Mouse (Mus musculus): Measurements from ENCODE around the gene Tuba1c. TPM values are rescaled to one million over a fixed set of nuclear protein-coding genes. Genes with fewer than 3 reads are reported as not detected.

Gene Tuba1c
- polyA plus RNA-seq, 1 experiment = 91.7 TPM

GRCm38 (mm10) chr15:99026259-99026658 lies 3.4 kb upstream of the Tuba1c start:
- Histone ChIP-seq H3K4me1 (ENCODE audit: control insufficient read depth, insufficient read depth, low read length) (peaks cover 3% of the 10 kb centered on the region; the same call in 1 of the 2 replicates), H3K4me3 (replicated peaks; ENCODE audit: extremely low read depth, low read depth, low read length) (no peak overlapping the region)
- no peak for DNase-seq
- TF ChIP-seq CTCF (IDR thresholded peaks at IDR 0.05; ENCODE audit: insufficient read depth, low read length) (no peak), POLR2A (IDR thresholded peaks at IDR 0.05; ENCODE audit: borderline replicate concordance, extremely low read depth, low read depth, low read length) (no peak)
- WGBS = 52% methylated on average over 4 of the region's 4 CpGs

DNA sequence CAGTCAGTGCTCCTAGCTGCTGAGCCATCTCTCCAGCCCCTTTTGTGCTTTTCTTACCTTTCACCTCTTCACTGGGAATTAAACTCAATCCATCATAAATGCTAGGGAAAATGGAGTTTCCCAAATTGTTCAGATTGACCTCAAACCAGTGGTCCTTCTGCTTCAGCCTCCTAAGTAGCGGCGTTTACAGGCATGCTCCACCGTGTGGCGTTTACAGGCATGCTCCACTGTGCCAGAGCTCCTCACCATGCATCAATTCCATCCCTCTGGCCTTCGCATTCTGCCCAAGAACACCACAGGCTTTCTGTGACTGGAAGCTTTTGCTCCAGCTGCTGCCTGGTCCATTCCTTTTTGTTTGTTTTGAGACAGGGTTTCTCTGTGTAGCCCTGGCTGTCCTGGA lies 2.6 kb upstream of the Tuba1c start:
- no peak for DNase-seq
- TF ChIP-seq POLR2A (IDR thresholded peaks at IDR 0.05; ENCODE audit: borderline replicate concordance, extremely low read depth, low read depth, low read length) (no peak), CTCF (IDR thresholded peaks at IDR 0.05; ENCODE audit: insufficient read depth, low read length) (no peak)
- peaks cover 3% of the 10 kb centered on the region; the same call in 1 of the 2 replicates for H3K4me1 ChIP-seq (ENCODE audit: control insufficient read depth, insufficient read depth, low read length)
- H3K4me3 ChIP-seq (replicated peaks; ENCODE audit: extremely low read depth, low read depth, low read length) = no peak overlapping the region
- 79% methylated on average over 5 of the region's 5 CpGs for WGBS

GRCm38 (mm10) chr15:99028874-99029458 lies 725 bp upstream of the Tuba1c start:
- WGBS = 5% methylated on average over 10 of the region's 10 CpGs
- DNase-seq = no peak
- H3K4me1 ChIP-seq (ENCODE audit: control insufficient read depth, insufficient read depth, low read length) = peaks cover 6% of the 10 kb centered on the region

GRCm38 (mm10) chr15:99030585-99031387 lies 1.1 kb downstream of the Tuba1c start:
- 3% methylated on average over 26 of the region's 26 CpGs for WGBS
- DNase-seq = peak; percentile 60
- TF ChIP-seq CTCF (IDR thresholded peaks at IDR 0.05; ENCODE audit: insufficient read depth, low read length) (no peak), POLR2A (IDR thresholded peaks at IDR 0.05; ENCODE audit: borderline replicate concordance, extremely low read depth, low read depth, low read length) (peak; percentile 45; the same call in 1 of the 2 replicates)
- Histone ChIP-seq H3K4me3 (replicated peaks; ENCODE audit: extremely low read depth, low read depth, low read length) (peak overlapping the region; percentile 66), H3K4me1 (ENCODE audit: control insufficient read depth, insufficient read depth, low read length) (peaks cover 6% of the 10 kb centered on the region)

More at GRCm38 (mm10) chr15:99028874-99029458, 725 bp upstream of the Tuba1c start:
- peak overlapping the region; percentile 66 for H3K4me3 ChIP-seq (replicated peaks; ENCODE audit: extremely low read depth, low read depth, low read length)
- TF ChIP-seq POLR2A (IDR thresholded peaks at IDR 0.05; ENCODE audit: borderline replicate concordance, extremely low read depth, low read depth, low read length) (no peak), CTCF (IDR thresholded peaks at IDR 0.05; ENCODE audit: insufficient read depth, low read length) (no peak)

- H3K4me3 ChIP-seq (replicated peaks; ENCODE audit: extremely low read depth, low read depth, low read length) = peak overlapping the region; percentile 39
- H3K4me1 ChIP-seq (ENCODE audit: control insufficient read depth, insufficient read depth, low read length) = peaks cover 6% of the 10 kb centered on the region
- no peak for DNase-seq
- TF ChIP-seq POLR2A (IDR thresholded peaks at IDR 0.05; ENCODE audit: borderline replicate concordance, extremely low read depth, low read depth, low read length) (no peak), CTCF (IDR thresholded peaks at IDR 0.05; ENCODE audit: insufficient read depth, low read length) (no peak)
- 51% methylated on average over 4 of the region's 4 CpGs for WGBS
These were observed 1.6 kb downstream of the Tuba1c start for GRCm38 (mm10) chr15:99031388-99031675.

DNA sequence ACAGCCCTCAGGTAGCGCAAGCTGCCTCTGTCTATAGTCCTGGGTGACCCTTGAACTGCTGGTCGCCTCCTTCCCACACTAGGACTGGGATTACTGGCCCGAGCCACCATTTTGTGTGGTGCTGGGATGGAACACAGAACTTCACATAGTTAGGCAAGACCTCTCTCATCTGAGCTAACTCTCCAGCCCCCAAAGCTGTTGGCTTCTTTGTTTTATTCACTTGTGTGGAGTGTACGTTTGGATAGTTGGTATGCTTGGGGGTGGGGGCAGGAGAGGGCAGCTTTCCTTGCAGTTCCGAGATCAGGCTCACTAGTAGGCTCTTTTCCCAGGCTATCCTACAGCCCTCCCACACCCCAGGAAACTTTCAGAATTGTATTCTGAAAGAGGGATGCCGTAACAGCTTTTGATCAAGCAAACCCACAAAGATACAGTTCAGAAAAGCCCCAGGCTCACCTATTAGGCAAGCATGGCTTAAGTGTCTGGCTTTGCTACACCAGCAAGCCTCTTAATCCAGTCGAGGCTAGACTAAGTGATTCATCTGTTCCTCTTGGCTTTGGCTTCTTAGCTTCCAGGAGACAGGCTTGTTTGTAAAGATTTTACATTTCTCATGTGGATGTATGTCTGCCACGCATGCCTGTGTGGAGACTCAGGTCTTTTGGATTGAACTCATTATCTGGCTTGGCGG lies 2.5 kb downstream of the Tuba1c start:
- WGBS = 67% methylated on average over 9 of the region's 9 CpGs
- no peak for DNase-seq
- H3K4me1 ChIP-seq (ENCODE audit: control insufficient read depth, insufficient read depth, low read length) = peaks cover 8% of the 10 kb centered on the region
- no peak for TF ChIP-seq CTCF (IDR thresholded peaks at IDR 0.05; ENCODE audit: insufficient read depth, low read length)
- TF ChIP-seq POLR2A (IDR thresholded peaks at IDR 0.05; ENCODE audit: borderline replicate concordance, extremely low read depth, low read depth, low read length) = no peak
- H3K4me3 ChIP-seq (replicated peaks; ENCODE audit: extremely low read depth, low read depth, low read length) = no peak overlapping the region

GRCm38 (mm10) chr15:99032726-99033250 lies 3.1 kb downstream of the Tuba1c start:
- TF ChIP-seq CTCF (IDR thresholded peaks at IDR 0.05; ENCODE audit: insufficient read depth, low read length) (no peak), POLR2A (IDR thresholded peaks at IDR 0.05; ENCODE audit: borderline replicate concordance, extremely low read depth, low read depth, low read length) (no peak)
- H3K4me1 ChIP-seq (ENCODE audit: control insufficient read depth, insufficient read depth, low read length) = peaks cover 8% of the 10 kb centered on the region
- no peak overlapping the region for H3K4me3 ChIP-seq (replicated peaks; ENCODE audit: extremely low read depth, low read depth, low read length)
- no peak for DNase-seq
- 64% methylated on average over 7 of the region's 7 CpGs for WGBS

DNA sequence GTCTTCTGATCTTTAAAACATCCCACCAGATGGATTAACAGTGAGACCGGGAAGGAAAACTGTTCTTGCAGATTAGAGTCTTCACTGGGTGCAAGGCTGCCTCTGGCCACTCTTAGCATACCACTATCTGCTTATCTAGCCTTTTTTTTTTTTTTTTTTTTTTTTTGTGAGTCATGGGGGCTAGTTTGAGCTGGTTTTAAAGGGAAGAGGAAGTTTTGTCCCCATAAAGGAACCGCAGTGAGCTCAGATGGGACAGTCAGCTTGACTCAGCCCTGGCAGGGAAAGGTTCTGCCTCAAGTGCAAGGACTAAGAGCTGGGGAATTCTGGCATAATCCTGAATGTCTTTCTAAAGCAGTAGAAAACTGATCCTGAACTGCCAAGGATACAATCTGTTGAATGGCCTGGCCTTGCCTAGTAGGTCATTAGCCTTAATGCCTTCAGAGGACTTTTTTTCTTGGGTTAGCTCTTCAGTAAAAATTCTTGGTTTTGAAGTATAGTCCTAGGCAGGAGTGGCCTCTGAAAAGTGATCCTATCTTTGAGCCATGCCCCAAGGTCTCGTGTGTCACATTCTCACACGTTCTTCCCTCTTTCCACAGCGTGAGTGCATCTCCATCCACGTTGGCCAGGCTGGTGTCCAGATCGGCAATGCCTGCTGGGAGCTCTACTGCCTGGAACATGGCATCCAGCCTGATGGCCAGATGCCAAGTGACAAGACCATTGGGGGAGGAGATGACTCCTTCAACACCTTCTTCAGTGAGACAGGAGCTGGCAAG lies 4.0 kb downstream of the Tuba1c start:
- H3K4me3 ChIP-seq (replicated peaks; ENCODE audit: extremely low read depth, low read depth, low read length) = no peak overlapping the region
- TF ChIP-seq CTCF (IDR thresholded peaks at IDR 0.05; ENCODE audit: insufficient read depth, low read length) (no peak), POLR2A (IDR thresholded peaks at IDR 0.05; ENCODE audit: borderline replicate concordance, extremely low read depth, low read depth, low read length) (no peak)
- DNase-seq = no peak
- peaks cover 8% of the 10 kb centered on the region for H3K4me1 ChIP-seq (ENCODE audit: control insufficient read depth, insufficient read depth, low read length)
- 66% methylated on average over 7 of the region's 7 CpGs for WGBS

- 86% methylated on average over 4 of the region's 4 CpGs for WGBS
- no peak for DNase-seq
- no peak for TF ChIP-seq CTCF (IDR thresholded peaks at IDR 0.05; ENCODE audit: insufficient read depth, low read length)
- TF ChIP-seq POLR2A (IDR thresholded peaks at IDR 0.05; ENCODE audit: borderline replicate concordance, extremely low read depth, low read depth, low read length) = no peak
- Histone ChIP-seq H3K4me1 (ENCODE audit: control insufficient read depth, insufficient read depth, low read length) (peaks cover 8% of the 10 kb centered on the region), H3K4me3 (replicated peaks; ENCODE audit: extremely low read depth, low read depth, low read length) (no peak overlapping the region)
These were observed 5.7 kb downstream of the Tuba1c start for GRCm38 (mm10) chr15:99035431-99035830.
